Mouse (Mus musculus): Measurements from ENCODE around the gene Olfr406. TPM values are rescaled to one million over a fixed set of nuclear protein-coding genes. Genes with fewer than 3 reads are reported as not detected.

Olfr406 gene
- polyA plus RNA-seq (2015; fragmentation: Nextera tagmentation; extraction: Ambion mirVana) = not detected in 2 replicates

GRCm38 (mm10) chr11:74259508-74259907, at the start of gene Olfr406:
TSS of gene Olfr406 (plus strand) at chr11:74259808.
- no peaks in the 10 kb centered on the region for H3K27me3 ChIP-seq (ENCODE audit: control insufficient read depth, insufficient read depth, low read length)
- H3K27ac ChIP-seq (ENCODE audit: low read length) = no peak within 1 kb of the TSS
- H3K36me3 ChIP-seq (ENCODE audit: control insufficient read depth, insufficient read depth, low read length) = no peaks in the 10 kb centered on the region
- no peak within 1 kb of the TSS for H3K4me2 ChIP-seq (ENCODE audit: low read depth, low read length)
- no peak within 1 kb of the TSS for H3K9ac ChIP-seq (ENCODE audit: low read length)
- 35% methylated on average over 2 of the region's 2 CpGs for WGBS
- ATAC-seq (ENCODE audit: insufficient read depth, low FRiP score) = no peak
- H3K4me3 ChIP-seq (replicated peaks; ENCODE audit: low read length) = no peak within 1 kb of the TSS
- no peaks in the 10 kb centered on the region for H3K4me1 ChIP-seq (ENCODE audit: control insufficient read depth, insufficient read depth, low read length)
- H3K9me3 ChIP-seq (replicated peaks; ENCODE audit: control insufficient read depth, low read length) = no peaks in the 10 kb centered on the region

- H3K9me3 ChIP-seq (replicated peaks; ENCODE audit: control insufficient read depth, low read length) = no peaks in the 10 kb centered on the region
- no peak for ATAC-seq (ENCODE audit: insufficient read depth, low FRiP score)
- WGBS = 37% methylated on average over 1 of the region's 1 CpGs
Measured at GRCm38 (mm10) chr11:74211279-74211678, 48.3 kb upstream of the Olfr406 start, which contains the start of gene Olfr43. TSS of gene Olfr43 (minus strand) at chr11:74211379.

GRCm38 (mm10) chr11:74241201-74241600, 18.4 kb upstream of the Olfr406 start:
- 89% methylated on average over 3 of the region's 3 CpGs for WGBS
- Histone ChIP-seq H3K27ac (ENCODE audit: low read length) (no peak overlapping the region), H3K4me3 (replicated peaks; ENCODE audit: low read length) (no peak overlapping the region), H3K36me3 (ENCODE audit: control insufficient read depth, insufficient read depth, low read length) (no peaks in the 10 kb centered on the region), H3K4me2 (ENCODE audit: low read depth, low read length) (no peak overlapping the region), H3K27me3 (ENCODE audit: control insufficient read depth, insufficient read depth, low read length) (no peaks in the 10 kb centered on the region), H3K9me3 (replicated peaks; ENCODE audit: control insufficient read depth, low read length) (no peaks in the 10 kb centered on the region), H3K9ac (ENCODE audit: low read length) (no peak overlapping the region), H3K4me1 (ENCODE audit: control insufficient read depth, insufficient read depth, low read length) (no peaks in the 10 kb centered on the region)
- no peak for ATAC-seq (ENCODE audit: insufficient read depth, low FRiP score)

More at GRCm38 (mm10) chr11:74211279-74211678, 48.3 kb upstream of the Olfr406 start, which contains the start of gene Olfr43:
- Histone ChIP-seq H3K4me2 (ENCODE audit: low read depth, low read length) (no peak within 1 kb of the TSS), H3K36me3 (ENCODE audit: control insufficient read depth, insufficient read depth, low read length) (no peaks in the 10 kb centered on the region), H3K4me1 (ENCODE audit: control insufficient read depth, insufficient read depth, low read length) (no peaks in the 10 kb centered on the region), H3K27me3 (ENCODE audit: control insufficient read depth, insufficient read depth, low read length) (no peaks in the 10 kb centered on the region), H3K27ac (ENCODE audit: low read length) (no peak within 1 kb of the TSS), H3K4me3 (replicated peaks; ENCODE audit: low read length) (no peak within 1 kb of the TSS), H3K9ac (ENCODE audit: low read length) (no peak within 1 kb of the TSS)

- ATAC-seq (ENCODE audit: insufficient read depth, low FRiP score) = no peak
- WGBS = 42% methylated on average over 2 of the region's 2 CpGs
- H3K27ac ChIP-seq (ENCODE audit: low read length) = no peak within 1 kb of the TSS
- no peak within 1 kb of the TSS for H3K9ac ChIP-seq (ENCODE audit: low read length)
- no peaks in the 10 kb centered on the region for H3K9me3 ChIP-seq (replicated peaks; ENCODE audit: control insufficient read depth, low read length)
- H3K27me3 ChIP-seq (ENCODE audit: control insufficient read depth, insufficient read depth, low read length) = no peaks in the 10 kb centered on the region
- H3K4me1 ChIP-seq (ENCODE audit: control insufficient read depth, insufficient read depth, low read length) = no peaks in the 10 kb centered on the region
- H3K4me3 ChIP-seq (replicated peaks; ENCODE audit: low read length) = no peak within 1 kb of the TSS
- H3K4me2 ChIP-seq (ENCODE audit: low read depth, low read length) = no peak within 1 kb of the TSS
- no peaks in the 10 kb centered on the region for H3K36me3 ChIP-seq (ENCODE audit: control insufficient read depth, insufficient read depth, low read length)
Measured at GRCm38 (mm10) chr11:74283436-74283835, 23.8 kb downstream of the Olfr406 start, which contains the start of gene Olfr59. TSS of gene Olfr59 (plus strand) at chr11:74283736.

GRCm38 (mm10) chr11:74287256-74287655, 27.6 kb downstream of the Olfr406 start:
- Histone ChIP-seq H3K4me3 (replicated peaks; ENCODE audit: low read length) (no peak overlapping the region), H3K4me1 (ENCODE audit: control insufficient read depth, insufficient read depth, low read length) (no peaks in the 10 kb centered on the region), H3K27ac (ENCODE audit: low read length) (no peak overlapping the region), H3K36me3 (ENCODE audit: control insufficient read depth, insufficient read depth, low read length) (no peaks in the 10 kb centered on the region), H3K9ac (ENCODE audit: low read length) (no peak overlapping the region), H3K4me2 (ENCODE audit: low read depth, low read length) (no peak overlapping the region), H3K27me3 (ENCODE audit: control insufficient read depth, insufficient read depth, low read length) (no peaks in the 10 kb centered on the region), H3K9me3 (replicated peaks; ENCODE audit: control insufficient read depth, low read length) (no peaks in the 10 kb centered on the region)
- WGBS = 78% methylated on average over 2 of the region's 2 CpGs
- ATAC-seq (ENCODE audit: insufficient read depth, low FRiP score) = no peak

Other genes with a start within 250 kb of the Olfr406 start
- gene Olfr139, start 203.3 kb upstream of the Olfr406 start, polyA plus RNA-seq (2015; fragmentation: Nextera tagmentation; extraction: Ambion mirVana) = not detected in 2 replicates
- gene Olfr399, start 203.2 kb upstream of the Olfr406 start, polyA plus RNA-seq (2015; fragmentation: Nextera tagmentation; extraction: Ambion mirVana) = not detected in 2 replicates
- not detected in 2 replicates for gene Zfp616, start 189.9 kb upstream of the Olfr406 start, polyA plus RNA-seq (2015; fragmentation: Nextera tagmentation; extraction: Ambion mirVana)
- not detected in 2 replicates for gene Olfr401, start 146.1 kb upstream of the Olfr406 start, polyA plus RNA-seq (2015; fragmentation: Nextera tagmentation; extraction: Ambion mirVana)
- gene Olfr402, start 106.3 kb upstream of the Olfr406 start, polyA plus RNA-seq (2015; fragmentation: Nextera tagmentation; extraction: Ambion mirVana) = not detected in 2 replicates
- not detected in 2 replicates for gene Olfr403, start 73.6 kb upstream of the Olfr406 start, polyA plus RNA-seq (2015; fragmentation: Nextera tagmentation; extraction: Ambion mirVana)
- not detected in 2 replicates for gene Olfr43, start 48.4 kb upstream of the Olfr406 start, polyA plus RNA-seq (2015; fragmentation: Nextera tagmentation; extraction: Ambion mirVana)
- gene Olfr59, start 23.9 kb downstream of the Olfr406 start, polyA plus RNA-seq (2015; fragmentation: Nextera tagmentation; extraction: Ambion mirVana) = not detected in 2 replicates
- gene Olfr410, start 78.2 kb downstream of the Olfr406 start, polyA plus RNA-seq (2015; fragmentation: Nextera tagmentation; extraction: Ambion mirVana) = not detected in 2 replicates
- not detected in 2 replicates for gene Olfr411, start 92.8 kb downstream of the Olfr406 start, polyA plus RNA-seq (2015; fragmentation: Nextera tagmentation; extraction: Ambion mirVana)
- not detected in 2 replicates for gene Olfr412, start 102.3 kb downstream of the Olfr406 start, polyA plus RNA-seq (2015; fragmentation: Nextera tagmentation; extraction: Ambion mirVana)